Mouse (Mus musculus) retina, embryonic 14.5 days (tissue): ENCODE results near the gene Syt9.
A peak's percentile ranks its signal among the peaks of the same experiment; 100 is the strongest.

ENCODE experiments used
- DNase-seq: peaks from one replicate; pipeline ENCODE4 v3.0.0-alpha.2; 2015; ENCODE audit warnings: low spot score

The Syt9 gene

GRCm38 (mm10) chr7:107545011-107545410 lies 174.5 kb downstream of the Syt9 start:
- no peak for DNase-seq

GRCm38 (mm10) chr7:107547872-107548271 lies 177.3 kb downstream of the Syt9 start:
- no peak for DNase-seq

DNA sequence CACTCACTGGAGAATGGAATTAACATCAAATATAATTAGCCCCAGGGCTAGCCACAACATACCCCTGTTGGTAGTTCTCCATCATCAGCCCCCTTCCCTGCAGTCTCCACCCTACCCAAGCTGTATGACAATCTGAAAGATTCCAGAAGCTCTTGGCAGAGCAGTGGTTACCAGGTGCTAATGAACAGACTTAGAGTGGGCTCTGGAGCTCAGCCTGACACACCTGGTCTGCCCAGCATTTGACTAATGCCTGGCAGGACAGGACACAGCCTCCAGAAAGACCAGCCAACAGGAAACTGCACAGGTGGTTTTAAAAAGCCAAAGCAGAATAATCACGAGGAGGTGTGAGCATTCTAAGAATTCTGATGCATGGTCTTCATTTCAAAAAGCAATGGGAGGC lies 182.9 kb downstream of the Syt9 start:
- DNase-seq: no peak

DNA sequence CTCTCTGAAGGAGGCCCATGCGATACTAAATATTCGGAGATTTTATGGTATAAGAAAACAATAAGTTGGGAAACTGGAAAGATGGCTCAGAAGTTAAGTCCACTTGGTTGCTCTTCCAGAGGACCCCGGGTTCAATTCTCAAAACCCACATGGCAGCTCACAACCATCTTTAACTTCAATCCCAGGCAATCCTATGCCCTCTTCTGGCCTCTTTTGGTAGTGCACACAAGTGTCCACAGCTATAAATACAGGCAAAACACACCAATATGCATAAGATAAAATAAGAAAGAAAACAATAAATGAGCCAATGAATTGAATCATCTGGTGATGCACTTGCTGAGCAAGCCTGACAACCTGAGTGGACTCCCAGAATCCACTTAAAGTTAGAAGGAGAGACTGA lies 185.4 kb downstream of the Syt9 start:
- DNase-seq: no peak

DNA sequence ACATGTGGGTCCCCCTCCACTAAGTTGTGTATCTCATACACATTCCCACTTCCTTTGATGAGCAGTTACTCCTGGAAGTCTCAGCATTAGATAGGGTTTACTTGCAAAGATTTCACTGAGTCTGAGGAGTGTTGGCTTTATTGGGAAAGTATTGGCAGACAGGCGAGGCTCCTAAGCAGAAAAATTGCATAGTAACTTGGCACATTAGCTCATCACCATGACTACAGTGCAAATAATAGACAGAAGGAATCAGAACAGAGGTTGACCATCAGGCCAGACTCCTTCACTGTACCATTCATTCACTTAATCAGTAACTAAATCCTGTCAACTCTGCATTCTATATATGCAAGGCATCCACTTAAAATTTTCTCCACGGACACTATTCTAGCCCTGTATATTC lies 190.1 kb downstream of the Syt9 start:
- DNase-seq: no peak

DNA sequence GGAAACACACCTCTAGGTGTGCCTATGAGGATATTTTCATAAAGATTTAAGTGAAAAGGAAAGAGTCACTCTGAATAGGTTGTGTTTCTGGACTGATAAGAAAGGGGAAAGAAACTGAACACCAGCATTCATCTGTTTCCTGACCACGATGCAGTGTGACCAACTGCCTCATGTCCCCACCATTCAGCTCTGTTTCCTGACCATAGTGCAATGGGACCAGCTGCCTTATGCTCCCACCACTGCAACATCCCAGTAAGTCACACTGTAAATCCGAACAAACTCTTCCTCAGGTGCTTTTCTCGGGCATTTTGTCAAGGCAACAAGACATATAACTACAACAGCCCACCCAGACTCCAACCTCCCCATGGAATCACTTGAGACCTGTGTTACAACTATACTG lies 191.1 kb downstream of the Syt9 start:
- no peak for DNase-seq

- peak; percentile 3 for DNase-seq
These were observed 193.2 kb downstream of the Syt9 start for GRCm38 (mm10) chr7:107563727-107564126.

GRCm38 (mm10) chr7:107567261-107567671 lies 196.7 kb downstream of the Syt9 start, which contains the start of gene Olfml1:
Gene Olfml1, plus strand, starts transcription at chr7:107567446.
- DNase-seq: no peak

DNA sequence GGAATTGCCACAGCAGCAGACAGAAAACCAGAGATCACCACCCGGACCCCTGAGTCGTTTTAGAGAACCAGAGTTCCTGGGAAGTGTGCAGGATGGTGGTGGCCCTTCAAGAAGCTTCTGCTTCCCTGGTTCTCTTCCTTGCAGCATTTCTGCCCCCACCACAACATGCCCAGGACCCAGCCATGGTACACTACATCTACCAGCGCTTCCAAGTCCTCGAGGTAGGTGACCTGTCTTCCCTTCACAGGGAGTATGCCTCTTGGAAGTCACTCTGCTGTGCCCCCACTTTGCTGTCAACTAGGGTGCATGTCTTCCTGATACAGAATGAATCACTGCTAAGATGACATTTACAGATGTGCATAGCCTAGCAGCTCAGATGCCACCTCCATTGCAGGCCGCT lies 197.1 kb downstream of the Syt9 start:
- no peak for DNase-seq

- no peak for DNase-seq
These were observed 198.4 kb downstream of the Syt9 start for GRCm38 (mm10) chr7:107568971-107569370.

- no peak for DNase-seq
These were observed 203.3 kb downstream of the Syt9 start for GRCm38 (mm10) chr7:107573856-107574255.

DNA sequence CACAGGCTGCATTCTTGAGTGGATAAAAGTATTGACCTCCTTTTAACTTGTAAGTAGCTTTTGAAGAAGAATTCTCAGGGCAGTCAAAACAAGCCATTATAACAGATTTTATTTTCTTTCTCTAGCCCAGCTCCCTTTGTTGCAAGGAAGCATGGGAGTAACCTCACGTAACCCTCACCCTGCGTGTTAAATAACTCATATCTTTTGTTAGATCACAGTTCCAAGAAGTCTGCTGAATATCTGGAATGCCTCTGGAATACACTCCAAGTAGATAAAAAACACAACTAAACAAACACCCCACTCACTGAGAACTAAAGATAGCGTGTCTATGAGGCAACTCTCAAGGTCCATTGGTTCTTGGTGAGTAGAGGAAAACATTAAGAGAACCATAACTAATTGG lies 203.7 kb downstream of the Syt9 start:
- DNase-seq: no peak

DNA sequence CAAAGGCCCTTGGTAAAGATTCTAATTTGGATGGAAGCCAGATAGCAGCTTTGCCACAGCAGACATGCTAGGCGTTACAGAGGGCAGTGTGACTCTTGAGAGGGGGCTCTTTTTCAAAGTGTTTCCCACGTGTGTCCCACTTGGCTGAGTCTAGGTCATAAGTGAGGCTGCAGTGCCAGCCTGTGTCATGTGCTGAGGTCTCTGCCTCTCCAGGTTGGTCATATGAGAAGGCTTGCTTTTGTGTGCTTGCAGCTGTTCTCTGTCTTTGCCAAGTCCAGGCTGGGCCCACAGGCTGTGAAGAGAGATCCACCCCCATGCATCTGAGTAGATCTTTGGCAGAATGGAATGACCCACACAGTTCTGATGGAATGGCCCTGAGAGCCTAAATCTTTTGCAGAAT lies 222.1 kb downstream of the Syt9 start:
- no peak for DNase-seq

- DNase-seq: no peak
These were observed 223.4 kb downstream of the Syt9 start for GRCm38 (mm10) chr7:107593904-107594303.

DNA sequence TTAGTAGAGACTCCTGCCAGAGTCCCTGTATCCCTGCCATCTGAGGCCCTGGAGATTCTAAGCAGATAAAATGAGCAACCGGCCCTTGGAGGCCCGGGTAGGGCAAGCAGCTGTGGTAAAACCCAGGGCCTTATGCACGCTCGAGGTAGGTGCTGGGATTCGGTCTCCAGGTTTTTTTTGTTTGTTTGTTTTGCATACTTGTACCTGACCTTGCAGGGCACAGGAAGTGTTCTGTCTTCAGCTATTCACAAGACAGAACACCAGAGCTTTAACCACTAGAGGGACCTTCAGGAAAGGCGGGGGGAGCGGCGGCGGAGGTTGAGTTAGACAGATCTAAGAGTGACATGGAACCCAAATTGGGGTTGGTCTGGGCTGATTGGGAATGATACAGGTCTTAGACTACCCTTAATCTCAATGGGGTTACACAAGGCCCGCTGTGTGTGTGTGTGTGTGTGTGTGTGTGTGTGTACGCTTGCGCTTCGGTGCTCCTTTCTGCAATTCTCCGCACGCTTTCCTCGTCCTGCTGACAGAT lies 223.9 kb downstream of the Syt9 start:
- peak; percentile 74 for DNase-seq

- DNase-seq: peak; percentile 85
These were observed 224.4 kb downstream of the Syt9 start, which contains the start of gene Ppfibp2 for GRCm38 (mm10) chr7:107594857-107595402. Gene Ppfibp2, plus strand, starts transcription at chr7:107595207.

DNA sequence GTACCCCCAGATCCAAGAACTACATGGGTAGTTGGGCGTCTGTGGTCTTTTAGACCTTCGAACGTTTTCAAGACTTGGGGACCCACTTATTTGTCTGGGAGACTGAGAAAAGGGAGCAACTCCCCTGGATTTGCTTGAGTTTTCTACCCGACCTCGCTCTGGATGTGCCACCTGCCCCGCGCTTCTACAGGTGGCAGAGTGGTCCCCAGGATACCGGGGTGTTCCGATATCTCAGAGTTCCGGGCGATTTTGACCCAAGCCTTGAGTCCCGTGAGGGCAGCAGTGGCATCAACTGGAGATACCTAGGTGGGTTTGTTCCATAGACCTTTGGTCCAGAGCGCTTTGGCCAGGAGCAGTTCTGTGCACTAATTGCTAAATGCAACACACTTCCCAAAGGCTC lies 224.9 kb downstream of the Syt9 start:
- no peak for DNase-seq

DNA sequence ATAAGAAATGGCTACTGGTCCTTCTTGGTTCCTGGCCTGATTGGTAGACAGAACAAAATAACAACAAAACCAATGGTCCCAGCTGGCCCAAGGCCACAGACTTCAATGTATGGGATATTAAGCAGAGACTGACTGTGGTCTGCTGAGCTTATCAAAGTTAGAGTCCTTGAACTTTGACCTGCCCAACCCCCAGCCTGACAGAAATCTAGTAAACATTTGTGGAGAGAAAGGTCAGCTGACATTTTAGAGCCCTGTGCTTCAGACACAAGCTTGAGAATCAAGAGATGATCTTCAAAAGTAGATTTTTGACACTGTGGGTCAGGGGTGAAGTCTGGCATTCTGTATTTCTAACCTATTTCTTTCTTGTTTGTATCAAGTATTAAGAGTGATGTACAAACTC lies 226.2 kb downstream of the Syt9 start:
- DNase-seq: no peak

DNA sequence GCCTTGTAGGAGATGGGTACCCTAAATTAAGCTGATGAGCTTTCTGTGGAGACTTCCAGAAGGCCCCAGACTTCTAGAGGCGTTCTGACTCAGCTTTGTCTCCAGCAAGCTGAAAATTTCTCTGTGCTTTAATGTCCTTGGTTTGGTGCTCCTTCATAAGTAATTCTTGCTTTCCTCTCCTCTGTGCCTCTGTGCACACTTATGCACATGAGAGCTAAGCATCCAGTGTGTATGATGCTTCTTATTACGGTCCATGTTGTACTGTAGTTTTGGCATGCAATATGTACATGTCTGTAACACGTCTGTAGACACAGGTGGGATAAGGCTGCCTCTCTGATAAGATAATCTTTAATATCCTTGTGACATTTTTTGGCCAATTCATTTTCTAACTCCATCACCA lies 227.4 kb downstream of the Syt9 start:
- DNase-seq: no peak
